Mouse (Mus musculus) olfactory bulb, adult 2 months (tissue): Measurements from ENCODE around the gene Zmat5.

Experiments
- CTCF ChIP-seq: fragments of 200-500 bp; IDR thresholded peaks from 2 replicates; pipeline ENCODE4 v1.5.1; 2012; ENCODE audit warnings: low read depth, mild to moderate bottlenecking, low read length, moderate library complexity; ENCODE audit not compliant: insufficient read depth
- POLR2A ChIP-seq: fragments of 200-500 bp; IDR thresholded peaks from 2 replicates; pipeline ENCODE4 v1.6.1; 2012; ENCODE audit warnings: mild to moderate bottlenecking, low read depth, low read length, moderate library complexity; ENCODE audit not compliant: insufficient read depth

DNA sequence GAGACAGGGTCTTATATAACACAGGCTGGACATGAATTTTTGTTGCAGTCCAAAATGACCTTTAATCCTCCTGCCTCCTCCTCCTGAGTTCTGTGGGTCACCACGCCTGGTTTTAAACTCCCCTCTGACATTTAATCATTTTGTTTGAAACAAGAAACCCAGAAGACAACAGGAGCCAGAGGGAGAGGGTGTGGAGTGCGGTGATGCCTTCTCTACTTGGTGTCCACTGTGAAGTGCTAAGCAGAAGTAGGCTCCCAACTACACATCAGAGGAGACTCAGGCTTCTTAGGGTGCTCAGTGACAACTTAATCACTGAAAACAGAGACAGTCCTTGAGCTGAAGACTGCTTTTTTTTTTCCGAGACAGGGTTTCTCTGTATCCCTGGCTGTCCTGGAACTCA is 76.4 kb downstream of the Zmat5 start:
- TF ChIP-seq POLR2A (no peak), CTCF (no peak)
